Mouse (Mus musculus) midbrain, embryonic 16.5 days (tissue): ENCODE data around the gene Thada. TPM values are rescaled to one million over a fixed set of nuclear protein-coding genes. Genes with fewer than 3 reads are reported as not detected.

Experiments
- ATAC-seq: fragments of 200-750 bp; cut with Nextera tagmentation; 2 replicates; pipeline ENCODE4 v1.8.0; 2017; ENCODE audit warnings: moderate TSS enrichment
- H3K27ac ChIP-seq: fragments of 300-500 bp; sonication (generic); 2 replicates; pipeline ENCODE4 v1.5.1; 2014; ENCODE audit warnings: mild to moderate bottlenecking, low read length, mixed read lengths
- H3K27me3 ChIP-seq: fragments of 300-500 bp; sonication (generic); 2 replicates; pipeline ENCODE4 v1.6.1; 2014; ENCODE audit warnings: low read depth, low read length, mixed read lengths; ENCODE audit not compliant: control insufficient read depth, insufficient read depth
- H3K36me3 ChIP-seq: fragments of 300-500 bp; sonication (generic); 2 replicates; pipeline ENCODE4 v1.6.1; 2014; ENCODE audit warnings: mild to moderate bottlenecking, low read length, moderate library complexity, mixed read lengths; ENCODE audit not compliant: control insufficient read depth, insufficient read depth
- H3K4me1 ChIP-seq: fragments of 300-500 bp; sonication (generic); 2 replicates; pipeline ENCODE4 v1.6.1; 2014; ENCODE audit warnings: mild to moderate bottlenecking, low read length, mixed read lengths; ENCODE audit not compliant: control insufficient read depth, insufficient read depth
- H3K4me2 ChIP-seq: fragments of 300-500 bp; sonication (generic); 2 replicates; pipeline ENCODE4 v1.6.1; 2014; ENCODE audit warnings: mild to moderate bottlenecking, low read length, mixed read lengths
- H3K4me3 ChIP-seq: fragments of 300-500 bp; sonication (generic); 2 replicates; pipeline ENCODE4 v1.5.1; 2014; ENCODE audit warnings: low read depth, mild to moderate bottlenecking, low read length, moderate library complexity, mixed read lengths
- H3K9ac ChIP-seq: fragments of 300-500 bp; sonication (generic); 2 replicates; pipeline ENCODE4 v1.6.1; 2014; ENCODE audit warnings: low read depth, low read length, mixed read lengths
- H3K9me3 ChIP-seq: fragments of 300-500 bp; sonication (generic); replicated peaks from 2 replicates; pipeline ENCODE4 v1.6.1; 2014; ENCODE audit warnings: mild to moderate bottlenecking, low read length, mixed read lengths; ENCODE audit not compliant: control insufficient read depth, poor library complexity, severe bottlenecking
- WGBS: fragments of 180-500 bp; shearing (Covaris S2); extraction: QIAGEN DNeasy Blood & Tissue Kit; methylation state at CpG from one replicate; pipeline ENCODE4 v1.1.7; 2014; 5-methylcytosine and 5-hydroxymethylcytosine counted together
- polyA plus RNA-seq: library from polyadenylated mRNA; unstranded; fragments of >200 nt; fragmentation: Nextera tagmentation; extraction: Ambion mirVana; gene quantifications from 2 replicates; pipeline ENCODE4 v1.2.1, GENCODE M21; 2015

The Thada gene
- polyA plus RNA-seq, 1 experiment from 2014 or later: 6.5 TPM

DNA sequence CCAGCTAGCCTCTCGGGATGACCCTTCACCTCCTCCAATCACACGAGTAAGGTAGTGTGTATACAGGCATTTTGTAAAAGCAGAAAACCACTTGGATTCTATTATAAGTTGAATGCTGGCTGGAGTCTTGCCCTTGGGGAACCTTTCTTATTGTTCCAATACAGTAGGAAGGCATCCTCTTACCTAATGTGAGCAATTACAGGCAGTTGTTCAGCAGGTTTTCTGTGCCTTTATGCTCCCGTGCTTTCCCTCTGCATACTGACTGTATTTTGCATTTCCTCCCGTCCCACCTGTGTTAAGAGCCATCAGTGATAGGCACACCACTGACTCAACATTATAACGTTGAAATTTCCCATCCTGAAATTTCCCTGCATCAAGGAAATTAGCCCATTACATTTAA is 261.0 kb downstream of the Thada start:
- H3K4me1 ChIP-seq: no peaks in the 10 kb centered on the region
- no peak overlapping the region for H3K4me3 ChIP-seq
- no peaks in the 10 kb centered on the region for H3K9me3 ChIP-seq
- H3K36me3 ChIP-seq: 0 out of 2 replicates have a peak, but pooled peaks cover 3% of the 10 kb centered on the region
- no peak overlapping the region for H3K27ac ChIP-seq
- no peaks in the 10 kb centered on the region for H3K27me3 ChIP-seq
- no peak overlapping the region for H3K4me2 ChIP-seq
- H3K9ac ChIP-seq: no peak overlapping the region
- WGBS: 82% methylated on average over 5 of the region's 5 CpGs
- no peak for ATAC-seq

DNA sequence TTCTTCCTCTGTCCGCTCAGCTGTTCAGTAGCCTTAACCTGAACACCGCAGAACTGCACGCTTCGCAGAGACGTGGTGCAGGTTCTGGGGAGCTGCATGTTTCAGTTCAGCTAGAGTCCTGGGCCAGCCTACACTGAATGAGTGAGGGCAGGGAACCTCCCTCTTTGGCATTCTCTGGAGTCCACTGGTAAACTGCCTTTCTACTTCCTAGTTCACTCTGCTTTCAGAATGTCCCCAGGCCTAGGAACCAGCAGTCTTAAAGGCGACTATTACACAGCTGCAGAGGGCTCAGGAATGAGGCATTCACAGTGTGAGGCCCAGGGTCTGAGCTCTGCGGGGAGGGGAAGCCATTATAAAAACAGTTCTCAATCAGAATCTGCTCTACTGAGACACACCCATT is 262.7 kb downstream of the Thada start:
- Histone ChIP-seq H3K4me2 (no peak overlapping the region), H3K27me3 (no peaks in the 10 kb centered on the region), H3K9me3 (no peaks in the 10 kb centered on the region), H3K36me3 (0 out of 2 replicates have a peak, but pooled peaks cover 3% of the 10 kb centered on the region), H3K9ac (no peak overlapping the region), H3K4me1 (no peaks in the 10 kb centered on the region), H3K4me3 (no peak overlapping the region), H3K27ac (no peak overlapping the region)
- ATAC-seq: no peak
- WGBS: 64% methylated on average over 7 of the region's 7 CpGs

DNA sequence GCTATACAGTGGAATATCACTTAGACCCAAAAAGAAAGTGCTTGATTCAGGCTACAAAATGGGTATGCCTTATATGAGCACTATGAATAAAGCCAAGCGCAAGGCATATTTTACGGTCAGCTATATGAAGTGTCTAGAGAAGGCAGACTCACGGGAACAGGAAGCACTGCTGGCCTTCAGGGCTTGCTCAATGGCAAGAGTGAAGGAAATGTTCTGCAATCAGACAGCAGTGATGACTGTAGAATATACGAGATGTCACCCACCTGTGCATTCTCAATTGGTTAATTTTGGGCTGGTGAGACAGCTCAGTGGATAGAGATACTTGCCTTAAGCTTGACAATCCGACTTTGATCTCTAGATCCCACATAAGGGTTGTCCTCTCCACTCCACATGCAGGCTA is 264.8 kb downstream of the Thada start:
- H3K9me3 ChIP-seq: no peaks in the 10 kb centered on the region
- 0 out of 2 replicates have a peak, but pooled peaks cover 3% of the 10 kb centered on the region for H3K36me3 ChIP-seq
- H3K4me1 ChIP-seq: no peaks in the 10 kb centered on the region
- ATAC-seq: no peak
- H3K27me3 ChIP-seq: no peaks in the 10 kb centered on the region
- H3K9ac ChIP-seq: no peak overlapping the region
- 94% methylated on average over 5 of the region's 5 CpGs for WGBS
- no peak overlapping the region for H3K4me2 ChIP-seq
- no peak overlapping the region for H3K4me3 ChIP-seq
- H3K27ac ChIP-seq: no peak overlapping the region

DNA sequence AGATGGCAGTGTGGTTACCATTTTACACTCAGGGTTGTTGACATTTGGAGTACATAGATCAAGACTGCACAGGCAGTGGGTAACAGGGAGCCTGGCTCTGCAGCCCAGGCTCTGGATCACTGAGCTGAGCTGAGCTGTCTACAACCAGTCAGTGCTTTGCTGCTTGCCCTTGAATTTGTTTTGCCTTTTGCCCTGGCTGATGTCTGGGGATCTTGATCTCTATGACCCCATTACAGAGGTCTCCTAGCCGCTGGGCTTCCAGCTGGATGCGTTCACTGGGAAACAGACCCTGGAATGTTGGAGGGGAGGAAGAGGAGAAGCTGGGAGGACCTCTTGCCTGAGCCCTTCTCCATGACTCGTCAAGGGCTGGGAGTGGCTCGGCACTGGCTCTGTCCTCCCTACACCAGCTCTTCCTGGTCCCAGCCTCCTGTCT is 268.1 kb downstream of the Thada start:
- Histone ChIP-seq H3K4me3 (no peak overlapping the region), H3K27ac (no peak overlapping the region), H3K4me2 (no peak overlapping the region), H3K9me3 (no peaks in the 10 kb centered on the region), H3K36me3 (0 out of 2 replicates have a peak, but pooled peaks cover 3% of the 10 kb centered on the region), H3K4me1 (no peaks in the 10 kb centered on the region), H3K27me3 (no peaks in the 10 kb centered on the region), H3K9ac (no peak overlapping the region)
- ATAC-seq: no peak
- 65% methylated on average over 4 of the region's 4 CpGs for WGBS

DNA sequence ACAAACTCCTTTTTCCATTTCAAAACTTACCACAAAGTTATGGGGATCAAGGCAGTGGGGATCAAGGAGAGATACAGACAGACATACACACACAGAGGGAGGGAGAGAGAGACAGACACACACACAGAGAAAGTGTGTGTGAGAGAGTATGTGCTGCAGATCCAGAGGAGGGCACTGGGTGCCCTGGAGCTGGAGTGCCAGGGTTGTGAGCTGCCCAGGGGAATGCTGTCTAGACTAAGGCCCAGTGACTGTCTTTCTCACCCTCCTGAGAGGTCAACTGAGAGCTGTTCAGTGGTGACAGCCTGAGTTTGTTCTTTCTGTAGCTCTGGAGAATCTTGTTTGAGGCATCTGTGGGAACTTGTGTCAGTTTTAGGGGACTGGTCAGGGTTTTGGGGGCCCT is 269.7 kb downstream of the Thada start:
- Histone ChIP-seq H3K27me3 (no peaks in the 10 kb centered on the region), H3K27ac (no peak overlapping the region), H3K4me2 (no peak overlapping the region), H3K4me3 (no peak overlapping the region), H3K9ac (no peak overlapping the region), H3K4me1 (no peaks in the 10 kb centered on the region), H3K9me3 (no peaks in the 10 kb centered on the region), H3K36me3 (0 out of 2 replicates have a peak, but pooled peaks cover 3% of the 10 kb centered on the region)
- no peak for ATAC-seq

DNA sequence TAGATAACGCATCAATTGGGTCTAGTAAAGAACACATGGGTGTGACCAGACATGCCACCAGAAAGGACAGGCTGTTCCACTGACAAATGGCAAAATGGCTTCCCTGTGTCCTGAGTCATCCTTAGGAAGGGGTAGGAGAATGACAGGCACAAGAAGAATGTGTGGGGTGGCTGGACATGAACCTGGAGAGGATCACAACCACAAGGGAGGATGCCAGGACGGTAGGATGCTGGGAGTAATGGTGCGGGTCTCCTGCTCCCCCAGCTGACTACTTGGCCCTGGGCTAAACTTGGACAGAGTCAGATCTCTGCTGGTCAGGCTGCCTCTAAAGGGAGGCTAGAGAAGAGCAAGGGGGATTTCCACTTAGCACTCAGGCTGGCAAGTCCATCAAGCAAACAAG is 270.2 kb downstream of the Thada start:
- H3K4me1 ChIP-seq: no peaks in the 10 kb centered on the region
- 89% methylated on average over 3 of the region's 3 CpGs for WGBS
- ATAC-seq: no peak
- H3K4me3 ChIP-seq: no peak overlapping the region
- H3K9me3 ChIP-seq: no peaks in the 10 kb centered on the region
- H3K27ac ChIP-seq: no peak overlapping the region
- H3K4me2 ChIP-seq: no peak overlapping the region
- H3K36me3 ChIP-seq: 0 out of 2 replicates have a peak, but pooled peaks cover 3% of the 10 kb centered on the region
- no peaks in the 10 kb centered on the region for H3K27me3 ChIP-seq
- H3K9ac ChIP-seq: no peak overlapping the region

DNA sequence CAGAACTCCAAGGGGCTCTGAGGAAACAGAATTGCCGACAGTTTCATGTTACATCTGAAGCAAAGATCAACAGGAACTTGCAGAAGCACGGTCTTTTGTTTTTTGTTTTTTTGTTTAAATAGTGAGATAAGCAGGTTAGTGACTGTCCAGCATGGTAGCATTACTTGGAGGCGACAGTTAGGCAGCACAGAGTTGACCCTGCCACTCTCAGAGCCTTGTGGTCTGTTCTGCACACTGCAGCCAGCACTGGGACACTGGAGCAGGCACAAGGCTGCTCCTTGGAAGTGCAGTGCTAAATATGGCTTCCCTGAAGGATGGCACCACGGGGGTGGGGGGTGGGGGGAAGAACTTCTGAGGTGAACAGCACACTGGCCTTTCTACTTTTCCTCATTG is 271.0 kb downstream of the Thada start:
- Histone ChIP-seq H3K9me3 (no peaks in the 10 kb centered on the region), H3K4me2 (no peak overlapping the region), H3K9ac (no peak overlapping the region), H3K27ac (no peak overlapping the region), H3K36me3 (no peaks in the 10 kb centered on the region), H3K27me3 (no peaks in the 10 kb centered on the region), H3K4me3 (no peak overlapping the region), H3K4me1 (no peaks in the 10 kb centered on the region)
- WGBS: 59% methylated on average over 4 of the region's 4 CpGs
- no peak for ATAC-seq

DNA sequence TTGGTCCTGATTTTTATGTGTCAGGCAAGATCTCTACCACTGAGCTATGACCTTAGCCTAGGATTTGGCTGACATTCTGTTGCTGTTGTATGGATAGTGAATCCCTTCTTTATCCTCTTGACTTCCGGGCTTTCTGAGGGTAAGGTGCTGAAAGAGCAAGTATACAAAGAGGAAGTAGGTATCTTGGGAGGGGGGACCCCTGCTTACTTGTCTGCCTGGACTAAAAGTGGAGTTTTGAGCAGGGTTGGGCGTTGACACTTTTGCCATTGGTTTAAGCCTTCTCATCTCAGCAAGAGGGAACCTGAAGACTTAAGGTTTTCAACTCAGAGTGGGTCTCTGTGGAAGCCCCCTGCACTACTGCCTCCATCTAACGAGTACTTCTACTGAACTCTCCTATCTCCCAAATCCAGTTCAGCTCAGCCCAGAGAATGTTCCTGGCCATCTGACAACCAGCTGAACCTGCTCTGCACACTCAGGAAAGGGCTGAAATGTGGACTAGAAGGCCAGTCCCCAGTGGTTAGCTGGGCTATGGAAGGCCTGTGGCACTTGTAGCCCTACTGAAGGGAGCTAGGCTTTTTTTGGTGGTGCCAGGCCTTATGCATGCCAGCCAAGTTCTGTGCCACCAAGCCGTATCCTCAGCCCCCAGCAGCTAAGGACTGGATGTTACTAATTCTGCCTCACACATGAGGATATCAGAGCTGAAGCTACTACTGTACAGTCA is 271.6 kb downstream of the Thada start:
- no peak overlapping the region for H3K27ac ChIP-seq
- 83% methylated on average over 4 of the region's 4 CpGs for WGBS
- no peaks in the 10 kb centered on the region for H3K36me3 ChIP-seq
- H3K4me3 ChIP-seq: no peak overlapping the region
- H3K4me1 ChIP-seq: no peaks in the 10 kb centered on the region
- H3K4me2 ChIP-seq: no peak overlapping the region
- no peak for ATAC-seq
- no peak overlapping the region for H3K9ac ChIP-seq
- H3K27me3 ChIP-seq: peaks cover 5% of the 10 kb centered on the region; the same call in 1 of the 2 replicates
- no peaks in the 10 kb centered on the region for H3K9me3 ChIP-seq

DNA sequence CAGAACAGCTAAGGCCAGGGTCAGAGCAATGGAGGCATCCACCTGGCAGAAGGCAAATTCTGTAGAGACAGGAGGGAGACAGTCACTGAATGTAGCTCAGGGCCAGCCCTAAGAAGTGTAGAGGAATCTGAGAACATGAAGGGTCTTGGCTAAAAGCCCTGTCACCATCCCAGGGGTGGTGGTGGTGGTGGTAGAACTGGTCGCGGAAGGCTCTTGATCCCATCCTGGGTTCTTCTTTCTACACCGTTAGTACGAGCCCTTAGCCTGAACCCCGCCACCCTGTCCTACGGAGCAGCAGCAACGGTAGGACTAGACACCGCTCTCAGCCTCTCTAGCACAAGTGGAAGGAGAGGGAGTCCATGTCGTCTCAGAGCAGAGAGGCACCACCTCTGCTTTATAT is 272.6 kb downstream of the Thada start:
- H3K9ac ChIP-seq: no peak overlapping the region

More for the DNA sequence above, 272.6 kb downstream of the Thada start:
- 90% methylated on average over 9 of the region's 9 CpGs for WGBS
- H3K9me3 ChIP-seq: no peaks in the 10 kb centered on the region
- H3K27ac ChIP-seq: no peak overlapping the region
- H3K27me3 ChIP-seq: peaks cover 5% of the 10 kb centered on the region; the same call in 1 of the 2 replicates
- peaks cover 4% of the 10 kb centered on the region for H3K4me1 ChIP-seq
- H3K4me2 ChIP-seq: no peak overlapping the region
- no peak overlapping the region for H3K4me3 ChIP-seq
- no peaks in the 10 kb centered on the region for H3K36me3 ChIP-seq
- no peak for ATAC-seq
